Mouse (Mus musculus): ENCODE data around the gene Pus7.

DNA sequence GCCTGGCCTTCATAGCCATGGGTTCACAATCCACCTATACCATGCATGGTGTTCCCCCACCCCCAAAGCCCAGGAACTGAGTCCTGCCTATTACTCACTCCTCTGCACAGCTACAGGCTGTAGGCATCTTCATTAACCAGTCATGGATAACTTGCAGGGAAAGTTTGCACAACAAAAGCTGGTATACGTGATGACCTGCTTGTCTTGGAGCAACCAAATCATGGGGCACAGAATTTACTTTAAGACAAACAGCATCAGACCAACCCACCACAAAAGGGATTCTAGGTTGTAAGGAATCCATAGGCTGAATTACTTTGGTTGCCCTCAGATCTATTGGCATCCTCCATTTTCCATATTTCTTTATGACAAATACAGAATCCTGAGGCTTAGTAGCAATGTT is 86.1 kb downstream of the Pus7 start:
- no peak for TF ChIP-seq CTCF (IDR thresholded peaks at IDR 0.05; ENCODE audit: low read depth, low read length)
- TF ChIP-seq POLR2A (IDR thresholded peaks at IDR 0.05; ENCODE audit: borderline replicate concordance, low read depth, low read length), result no peak
